Mouse (Mus musculus): ENCODE measurements at regions not wholly inside any gene's neighbourhood (a gene's known extent, or its start where the extent isn't known, plus 50 kb on each side); places are given as distances from the start of the nearest gene placed in this dataset.
A peak's percentile ranks its signal among the peaks of the same experiment; 100 is the strongest.
"Not testable (repeated sequence)": the region's sequence is repeated elsewhere in the genome, so short reads cannot be mapped to it uniquely, and the experiment has no call there.

GRCm38 (mm10) chr8:90063291-90063690 lies 284.9 kb downstream of the Tox3 start:
- intact Hi-C loops (cut with DNase I) = loop anchor here (5.0 kb wide), 1 partner anchor 211 kb away; no protein-coding TSS in a partner anchor
- DNase-seq (ENCODE audit: low spot score in 2 of 2) = no peak

- intact Hi-C loops (cut with DNase I) = no loop called here
- no peak for DNase-seq (ENCODE audit: low spot score in 2 of 2)
These were observed 289.4 kb downstream of the Tox3 start for GRCm38 (mm10) chr8:90058631-90059166.

- intact Hi-C loops (cut with DNase I) = no loop called here
- DNase-seq (ENCODE audit: low spot score in 2 of 2) = no peak
These were observed 291.8 kb downstream of the Tox3 start for GRCm38 (mm10) chr8:90056331-90056730.

- DNase-seq (ENCODE audit: low spot score in 2 of 2) = no peak
- intact Hi-C loops (cut with DNase I) = loop anchor here (10.0 kb wide), 1 partner anchor 188 kb away; no protein-coding TSS in a partner anchor
These were observed 301.4 kb downstream of the Tox3 start for GRCm38 (mm10) chr8:90046779-90047178.

- intact Hi-C loops (cut with DNase I) = no loop called here
- DNase-seq (ENCODE audit: low spot score in 2 of 2) = no peak
These were observed 311.7 kb downstream of the Tox3 start for GRCm38 (mm10) chr8:90036436-90036835.

GRCm38 (mm10) chr8:90032572-90032971 lies 315.6 kb downstream of the Tox3 start:
- intact Hi-C loops (cut with DNase I) = no loop called here
- peak in 1 of 2 experiments; percentile 19 for DNase-seq (ENCODE audit: low spot score in 2 of 2)

GRCm38 (mm10) chr8:90031220-90031619 lies 316.9 kb downstream of the Tox3 start:
- DNase-seq (ENCODE audit: low spot score in 2 of 2) = no peak
- intact Hi-C loops (cut with DNase I) = no loop called here

GRCm38 (mm10) chr8:90017958-90018357 lies 330.2 kb downstream of the Tox3 start:
- intact Hi-C loops (cut with DNase I); DNase-seq (ENCODE audit: low spot score in 2 of 2): not testable (repeated sequence)

GRCm38 (mm10) chr8:90013755-90014154 lies 334.4 kb downstream of the Tox3 start:
- intact Hi-C loops (cut with DNase I) = no loop called here
- no peak for DNase-seq (ENCODE audit: low spot score in 2 of 2)

- intact Hi-C loops (cut with DNase I) = no loop called here
- no peak for DNase-seq (ENCODE audit: low spot score in 2 of 2)
These were observed 336.3 kb downstream of the Tox3 start for GRCm38 (mm10) chr8:90011682-90012409.

- intact Hi-C loops (cut with DNase I) = loop anchor here (10.0 kb wide), 1 partner anchor 515 kb away; no protein-coding TSS in a partner anchor
- DNase-seq (ENCODE audit: low spot score in 2 of 2) = no peak
These were observed 338.7 kb downstream of the Tox3 start for GRCm38 (mm10) chr8:90009431-90009830.

- DNase-seq (ENCODE audit: low spot score in 2 of 2) = peak; percentile 82 to 84
These were observed 347.1 kb downstream of the Tox3 start for GRCm38 (mm10) chr8:90000899-90001640.

GRCm38 (mm10) chr8:89993743-89994142 lies 354.4 kb downstream of the Tox3 start:
- DNase-seq (ENCODE audit: low spot score in 2 of 2) = peak in 1 of 2 experiments; percentile 12
- intact Hi-C loops (cut with DNase I) = no loop called here

More at GRCm38 (mm10) chr8:90000899-90001640, 347.1 kb downstream of the Tox3 start:
- intact Hi-C loops (cut with DNase I) = loop anchor here (1.0 to 10.0 kb wide), 6 partner anchors 150 to 792 kb away; partner anchors contain the start of gene Tox3

GRCm38 (mm10) chr8:89983859-89984258 lies 364.3 kb downstream of the Tox3 start:
- intact Hi-C loops (cut with DNase I) = no loop called here
- DNase-seq (ENCODE audit: low spot score in 2 of 2) = no peak

- intact Hi-C loops (cut with DNase I) = no loop called here
- DNase-seq (ENCODE audit: low spot score in 2 of 2) = no peak
These were observed 365.6 kb downstream of the Tox3 start for GRCm38 (mm10) chr8:89982551-89982950.

- no peak for DNase-seq (ENCODE audit: low spot score in 2 of 2)
- intact Hi-C loops (cut with DNase I) = no loop called here
These were observed 366.8 kb downstream of the Tox3 start for GRCm38 (mm10) chr8:89981320-89981719.

GRCm38 (mm10) chr8:89980441-89980840 lies 367.7 kb downstream of the Tox3 start:
- no peak for DNase-seq (ENCODE audit: low spot score in 2 of 2)
- intact Hi-C loops (cut with DNase I) = no loop called here

- DNase-seq (ENCODE audit: low spot score in 2 of 2) = peak in 1 of 2 experiments; percentile 63
- intact Hi-C loops (cut with DNase I) = no loop called here
These were observed 385.3 kb downstream of the Tox3 start for GRCm38 (mm10) chr8:89962799-89963198.

GRCm38 (mm10) chr8:89957486-89957885 lies 390.7 kb downstream of the Tox3 start:
- intact Hi-C loops (cut with DNase I) = no loop called here
- DNase-seq (ENCODE audit: low spot score in 2 of 2) = no peak

- DNase-seq (ENCODE audit: low spot score in 2 of 2) = no peak
- intact Hi-C loops (cut with DNase I) = no loop called here
These were observed 391.6 kb downstream of the Tox3 start for GRCm38 (mm10) chr8:89956482-89957020.
